Mouse (Mus musculus) liver, embryonic 11.5 days (tissue): ENCODE measurements around the gene Pigk. TPM values are rescaled to one million over a fixed set of nuclear protein-coding genes. Genes with fewer than 3 reads are reported as not detected.

ENCODE experiments used
- ATAC-seq: fragments of 200-750 bp; cut with Nextera tagmentation; replicated peaks from 2 replicates; pipeline ENCODE4 v1.8.0; 2017; ENCODE audit warnings: moderate number of reproducible peaks, mild to moderate bottlenecking, moderate TSS enrichment, moderate library complexity; ENCODE audit not compliant: low FRiP score
- DNase-seq: peaks from one replicate; pipeline ENCODE4 v3.0.0-alpha.2; 2017; ENCODE audit warnings: low spot score
- H3K27ac ChIP-seq: fragments of 300-500 bp; sonication (generic); 2 replicates; pipeline ENCODE4 v1.5.1; 2014; ENCODE audit warnings: mild to moderate bottlenecking, low read depth, low read length, control low read depth
- H3K27me3 ChIP-seq: fragments of 300-500 bp; sonication (generic); replicated peaks from 2 replicates; pipeline ENCODE4 v1.6.1; 2014; ENCODE audit warnings: low read length, mixed read lengths; ENCODE audit not compliant: control insufficient read depth, insufficient read depth
- H3K36me3 ChIP-seq: fragments of 300-500 bp; sonication (generic); 2 replicates; pipeline ENCODE4 v1.6.1; 2014; ENCODE audit warnings: mild to moderate bottlenecking, low read length, moderate library complexity, mixed read lengths; ENCODE audit not compliant: control insufficient read depth, insufficient read depth
- H3K4me1 ChIP-seq: fragments of 300-500 bp; sonication (generic); replicated peaks from 2 replicates; pipeline ENCODE4 v1.6.1; 2014; ENCODE audit warnings: low read length, mixed read lengths; ENCODE audit not compliant: control insufficient read depth, insufficient read depth
- H3K4me2 ChIP-seq: fragments of 300-500 bp; sonication (generic); 2 replicates; pipeline ENCODE4 v1.6.1; 2014; ENCODE audit warnings: mild to moderate bottlenecking, control low read depth, moderate library complexity
- H3K4me3 ChIP-seq: fragments of 300-500 bp; sonication (generic); 2 replicates; pipeline ENCODE4 v1.5.1; 2014; ENCODE audit warnings: low read depth, low read length, control low read depth
- H3K9ac ChIP-seq: fragments of 300-500 bp; sonication (generic); 2 replicates; pipeline ENCODE4 v1.6.1; 2014; ENCODE audit warnings: low read depth, low read length, control low read depth
- H3K9me3 ChIP-seq: fragments of 300-500 bp; sonication (generic); 2 replicates; pipeline ENCODE4 v1.6.1; 2016; ENCODE audit warnings: low read length, inconsistent platforms, mixed read lengths; ENCODE audit not compliant: control insufficient read depth
- WGBS: fragments of 180-500 bp; shearing (Covaris S2); extraction: QIAGEN DNeasy Blood & Tissue Kit; methylation state at CpG from one replicate; pipeline ENCODE4 v1.1.7; 2014; 5-methylcytosine and 5-hydroxymethylcytosine counted together
- polyA plus RNA-seq: library from polyadenylated mRNA; unstranded; fragments of >200 nt; fragmentation: Nextera tagmentation; extraction: Ambion mirVana; gene quantifications from 2 replicates; pipeline ENCODE4 v1.2.1, GENCODE M21; 2014

Pigk gene
- polyA plus RNA-seq, 1 experiment from 2014 or later, result 44.2 TPM

DNA sequence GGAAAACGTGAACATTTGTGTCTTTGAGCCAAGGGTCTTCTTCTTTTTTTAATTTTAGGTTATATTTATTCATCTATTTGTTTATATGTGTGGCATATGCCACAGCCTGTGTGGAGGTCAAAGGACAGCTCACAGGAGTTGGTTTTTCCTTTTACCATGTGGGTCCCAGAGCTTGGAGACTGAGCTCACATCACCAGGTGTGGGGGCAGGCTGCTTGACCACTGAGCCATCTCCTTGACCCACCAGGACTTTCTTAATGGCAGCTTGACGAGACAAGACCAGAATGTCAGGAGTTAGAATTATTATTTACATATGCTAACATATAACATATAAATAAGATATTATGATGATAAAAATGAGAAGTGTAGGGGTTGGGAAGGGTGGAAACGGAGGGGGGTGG, 182.2 kb downstream of the Pigk start:
- no peak overlapping the region for H3K27ac ChIP-seq
- H3K36me3 ChIP-seq, result no peaks in the 10 kb centered on the region
- H3K9me3 ChIP-seq, result no peaks in the 10 kb centered on the region
- ATAC-seq (no peak), DNase-seq (no peak)
- no peaks in the 10 kb centered on the region for H3K4me1 ChIP-seq
- no peak overlapping the region for H3K9ac ChIP-seq
- H3K4me2 ChIP-seq, result no peak overlapping the region
- 68% methylated on average over 3 of the region's 3 CpGs for WGBS
- no peak overlapping the region for H3K4me3 ChIP-seq
- no peaks in the 10 kb centered on the region for H3K27me3 ChIP-seq

DNA sequence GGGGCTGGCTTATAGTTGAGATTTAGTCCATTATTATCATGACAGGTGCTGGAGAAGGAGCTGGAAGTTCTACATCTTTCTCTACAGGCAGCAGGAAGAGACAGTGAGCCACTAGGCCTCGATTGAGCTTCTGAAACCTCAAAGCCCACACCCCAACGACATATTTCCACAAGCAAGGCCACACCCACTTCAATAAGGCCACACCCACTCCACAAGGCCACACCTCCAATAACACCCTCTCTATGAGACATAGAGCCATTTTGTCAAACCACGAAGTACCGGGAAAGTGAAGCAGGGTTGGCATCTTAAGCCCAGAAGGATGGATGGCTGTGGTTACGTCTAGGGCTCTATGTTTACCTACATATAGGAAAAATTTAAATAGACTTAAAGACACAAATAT, 183.3 kb downstream of the Pigk start:
- no peaks in the 10 kb centered on the region for H3K27me3 ChIP-seq
- H3K4me1 ChIP-seq, result no peaks in the 10 kb centered on the region
- no peak overlapping the region for H3K4me3 ChIP-seq
- 73% methylated on average over 5 of the region's 5 CpGs for WGBS
- H3K9ac ChIP-seq, result no peak overlapping the region
- DNase-seq (no peak), ATAC-seq (no peak)
- no peak overlapping the region for H3K27ac ChIP-seq
- no peaks in the 10 kb centered on the region for H3K9me3 ChIP-seq
- H3K4me2 ChIP-seq, result no peak overlapping the region
- H3K36me3 ChIP-seq, result no peaks in the 10 kb centered on the region

DNA sequence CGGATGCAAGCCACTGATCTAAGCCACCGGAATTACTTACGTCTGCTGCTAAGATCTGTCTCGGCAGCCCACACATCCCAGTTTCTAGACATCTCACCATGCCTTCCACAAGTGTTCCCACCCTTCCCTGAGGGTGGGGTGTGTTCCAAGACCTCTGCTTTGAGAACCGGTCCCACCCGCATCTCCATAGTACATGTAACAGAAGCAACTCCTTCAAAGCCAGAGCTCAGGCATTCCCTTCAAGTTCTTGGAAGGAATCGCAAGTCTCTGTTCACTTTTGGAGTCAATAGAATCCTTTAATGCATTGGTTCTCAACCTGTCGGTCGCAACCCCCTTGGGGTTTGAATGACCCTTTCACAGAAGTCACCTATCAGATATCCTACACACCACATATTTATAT, 185.0 kb downstream of the Pigk start:
- H3K4me2 ChIP-seq, result no peak overlapping the region
- H3K9me3 ChIP-seq, result no peaks in the 10 kb centered on the region
- H3K9ac ChIP-seq, result no peak overlapping the region
- H3K27ac ChIP-seq, result no peak overlapping the region
- 93% methylated on average over 9 of the region's 9 CpGs for WGBS
- no peak overlapping the region for H3K4me3 ChIP-seq
- ATAC-seq, result no peak
- H3K36me3 ChIP-seq, result no peaks in the 10 kb centered on the region
- H3K27me3 ChIP-seq, result no peaks in the 10 kb centered on the region
- H3K4me1 ChIP-seq, result no peaks in the 10 kb centered on the region
- no peak for DNase-seq

DNA sequence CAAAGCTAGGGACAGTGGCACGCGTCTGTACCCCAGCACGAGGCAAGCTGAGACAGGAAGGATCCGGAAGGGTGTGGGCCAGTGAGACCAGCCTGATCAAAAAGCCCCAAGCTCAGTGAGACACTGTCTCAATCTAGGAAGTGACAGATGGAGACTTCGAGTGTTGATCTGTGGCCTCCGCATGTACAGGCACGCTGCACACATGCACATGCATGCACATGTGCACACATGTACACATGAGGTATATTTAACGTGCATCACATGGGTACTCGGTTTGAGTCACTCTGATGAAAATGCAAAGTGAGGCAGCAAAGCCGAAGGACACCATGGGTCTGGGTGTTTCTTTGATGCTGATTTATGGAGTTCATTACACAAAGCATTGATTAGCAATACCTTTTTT, 191.1 kb downstream of the Pigk start:
- Histone ChIP-seq H3K9me3 (no peaks in the 10 kb centered on the region), H3K4me2 (no peak overlapping the region), H3K27ac (no peak overlapping the region), H3K4me1 (no peaks in the 10 kb centered on the region), H3K4me3 (no peak overlapping the region), H3K27me3 (no peaks in the 10 kb centered on the region), H3K36me3 (no peaks in the 10 kb centered on the region), H3K9ac (no peak overlapping the region)
- DNase-seq (no peak), ATAC-seq (no peak)
- WGBS, result 85% methylated on average over 10 of the region's 10 CpGs

DNA sequence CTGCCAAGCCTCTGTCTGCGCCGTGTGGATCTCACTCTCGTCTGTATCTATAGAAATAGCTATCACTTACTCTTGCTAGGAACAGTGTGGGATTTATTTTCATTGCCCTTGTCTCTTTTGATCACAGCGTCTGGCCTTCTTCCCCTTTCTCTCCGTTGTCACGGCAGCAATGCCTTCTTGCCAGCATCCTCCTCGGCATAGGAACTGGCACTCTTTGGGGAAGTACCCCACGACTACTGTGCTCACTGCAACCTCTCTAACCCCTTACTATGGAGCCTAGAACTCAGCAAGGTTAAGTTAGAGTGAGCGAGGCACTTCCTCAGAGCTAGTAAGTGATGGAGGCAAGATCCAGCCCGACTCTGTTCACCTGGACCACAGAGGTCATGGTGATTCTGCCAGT, 191.9 kb downstream of the Pigk start:
- H3K27me3 ChIP-seq, result no peaks in the 10 kb centered on the region
- H3K4me1 ChIP-seq, result no peaks in the 10 kb centered on the region
- 61% methylated on average over 10 of the region's 10 CpGs for WGBS
- DNase-seq (no peak), ATAC-seq (no peak)
- H3K27ac ChIP-seq, result no peak overlapping the region
- no peaks in the 10 kb centered on the region for H3K36me3 ChIP-seq
- no peaks in the 10 kb centered on the region for H3K9me3 ChIP-seq
- H3K9ac ChIP-seq, result no peak overlapping the region
- H3K4me2 ChIP-seq, result no peak overlapping the region
- no peak overlapping the region for H3K4me3 ChIP-seq

DNA sequence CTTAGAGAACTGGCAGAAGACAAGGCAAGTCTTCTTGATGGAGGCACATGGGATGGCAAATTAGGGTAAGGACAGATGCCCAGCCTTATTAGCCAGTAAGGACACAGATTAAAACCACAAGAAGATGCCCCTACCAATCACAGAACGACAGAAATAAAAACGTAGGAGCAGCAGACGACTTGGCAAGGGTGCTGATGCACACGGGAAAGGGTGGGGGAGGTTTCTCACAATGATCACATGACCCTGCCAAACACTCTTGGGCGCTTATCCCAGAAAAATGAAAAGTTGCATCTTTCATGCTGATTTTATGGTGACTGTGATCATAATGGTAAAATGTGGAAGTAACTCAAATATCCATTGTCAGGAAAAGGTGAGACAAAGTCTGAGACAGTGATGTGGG, 193.2 kb downstream of the Pigk start:
- no peaks in the 10 kb centered on the region for H3K4me1 ChIP-seq
- no peak overlapping the region for H3K9ac ChIP-seq
- WGBS, result 62% methylated on average over 5 of the region's 5 CpGs
- no peak overlapping the region for H3K4me2 ChIP-seq
- no peak overlapping the region for H3K4me3 ChIP-seq
- ATAC-seq, result no peak
- DNase-seq, result no peak
- no peaks in the 10 kb centered on the region for H3K9me3 ChIP-seq
- no peaks in the 10 kb centered on the region for H3K27me3 ChIP-seq
- no peak overlapping the region for H3K27ac ChIP-seq
- no peaks in the 10 kb centered on the region for H3K36me3 ChIP-seq

DNA sequence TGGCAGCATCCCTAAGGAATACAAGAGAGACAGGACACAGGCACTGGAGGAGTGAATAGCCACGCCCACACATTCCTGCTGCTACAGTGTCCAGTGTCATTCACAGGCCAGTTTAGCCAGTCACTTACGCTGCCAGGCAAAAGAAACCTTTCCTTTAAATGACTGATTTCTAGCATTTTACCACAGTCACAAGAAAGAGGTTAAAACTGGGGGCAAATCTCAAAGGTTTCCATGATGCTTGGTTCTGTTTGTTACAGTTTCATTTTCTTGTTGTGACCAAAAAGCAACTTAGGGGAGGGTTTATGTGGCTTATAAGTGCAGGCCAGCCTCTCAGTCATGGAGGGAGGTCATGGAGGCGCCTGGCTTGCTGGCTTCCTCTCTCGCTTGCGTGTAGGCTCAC, 193.8 kb downstream of the Pigk start:
- ATAC-seq, result no peak
- no peak overlapping the region for H3K27ac ChIP-seq
- no peak overlapping the region for H3K4me2 ChIP-seq
- H3K36me3 ChIP-seq, result no peaks in the 10 kb centered on the region
- no peaks in the 10 kb centered on the region for H3K27me3 ChIP-seq
- DNase-seq, result no peak
- WGBS, result 78% methylated on average over 5 of the region's 5 CpGs
- no peaks in the 10 kb centered on the region for H3K9me3 ChIP-seq
- H3K4me1 ChIP-seq, result peaks cover 4% of the 10 kb centered on the region; the same call in 1 of the 2 replicates
- H3K4me3 ChIP-seq, result no peak overlapping the region
- H3K9ac ChIP-seq, result no peak overlapping the region

DNA sequence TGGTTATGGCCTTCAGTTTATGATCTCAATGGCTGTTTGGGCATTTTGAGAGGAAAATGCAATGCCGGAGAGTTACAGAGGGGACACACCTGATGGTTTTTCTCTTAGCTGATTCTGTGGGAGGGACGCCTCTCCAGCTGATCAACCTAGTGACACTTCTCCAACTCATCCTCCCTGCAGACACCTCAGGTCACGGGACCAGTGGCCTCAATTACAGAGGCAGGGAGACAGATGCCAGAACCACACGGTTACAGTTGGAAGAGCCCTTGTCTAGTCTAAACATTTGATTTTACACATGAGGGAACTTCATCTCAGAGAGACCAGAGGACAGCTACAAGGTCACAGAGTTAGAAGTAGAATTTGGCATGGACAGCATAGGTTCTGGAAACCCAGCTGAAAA, 197.7 kb downstream of the Pigk start:
- no peaks in the 10 kb centered on the region for H3K9me3 ChIP-seq
- no peak overlapping the region for H3K4me2 ChIP-seq
- no peak overlapping the region for H3K4me3 ChIP-seq
- no peaks in the 10 kb centered on the region for H3K36me3 ChIP-seq
- 77% methylated on average over 4 of the region's 4 CpGs for WGBS
- H3K27ac ChIP-seq, result no peak overlapping the region
- ATAC-seq (no peak), DNase-seq (no peak)
- peaks cover 9% of the 10 kb centered on the region; the same call in 1 of the 2 replicates for H3K4me1 ChIP-seq
- H3K27me3 ChIP-seq, result no peaks in the 10 kb centered on the region
- H3K9ac ChIP-seq, result no peak overlapping the region

DNA sequence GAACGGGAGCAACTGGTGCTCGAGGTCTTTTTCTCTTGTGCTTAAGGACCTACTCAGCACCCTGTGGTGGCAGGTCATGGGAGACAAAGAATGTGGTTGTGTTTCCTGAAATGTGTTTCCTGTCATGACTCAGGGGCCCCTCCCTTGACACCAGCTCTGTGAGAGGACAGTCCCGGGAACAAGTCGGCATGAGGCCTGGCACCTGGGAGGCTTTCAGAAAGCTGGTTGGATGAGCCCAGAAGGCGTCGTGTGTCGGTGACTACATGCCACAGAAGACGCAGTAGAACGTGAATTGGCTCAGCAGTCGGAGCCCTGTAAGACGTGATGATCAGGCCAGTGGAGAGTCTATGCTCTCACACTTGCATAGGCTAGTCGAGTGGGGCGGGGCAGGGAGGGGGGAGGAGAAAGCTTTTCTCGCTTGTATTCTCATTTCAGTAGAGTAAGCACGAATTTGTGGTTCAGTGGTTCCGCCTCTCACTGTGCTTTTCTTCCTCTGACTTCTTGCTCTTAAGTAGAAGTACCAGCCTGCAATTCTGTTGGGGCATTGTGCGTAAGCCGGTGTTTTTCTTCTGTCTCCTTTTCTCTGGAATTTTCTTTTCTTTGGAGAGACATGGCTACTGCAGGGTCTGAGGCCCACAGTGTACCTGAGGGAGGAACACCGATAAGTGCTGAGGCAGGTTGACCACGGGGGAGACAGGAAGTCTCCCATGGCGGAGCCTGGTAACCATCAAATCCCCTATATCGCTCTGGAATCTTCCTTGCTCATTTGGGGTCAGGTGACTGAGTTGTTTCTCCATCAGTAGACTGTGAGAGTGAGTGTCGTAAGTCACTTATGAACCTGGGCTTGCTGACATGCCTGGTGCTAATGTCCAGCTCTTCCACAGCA, 198.6 kb downstream of the Pigk start:
- 47% methylated on average over 23 of the region's 23 CpGs for WGBS
- H3K4me3 ChIP-seq, result no peak overlapping the region

More for the DNA sequence above, 198.6 kb downstream of the Pigk start:
- peak overlapping the region; percentile 9 for H3K4me2 ChIP-seq
- no peaks in the 10 kb centered on the region for H3K9me3 ChIP-seq
- peaks cover 9% of the 10 kb centered on the region; the same call in 1 of the 2 replicates for H3K4me1 ChIP-seq
- no peak overlapping the region for H3K27ac ChIP-seq
- no peak overlapping the region for H3K9ac ChIP-seq
- no peaks in the 10 kb centered on the region for H3K27me3 ChIP-seq
- no peaks in the 10 kb centered on the region for H3K36me3 ChIP-seq
- DNase-seq, result peak; percentile 43
- ATAC-seq, result peak; percentile 58
